Mouse (Mus musculus): Measurements from ENCODE around the gene Gm17606.

The Gm17606 gene

DNA sequence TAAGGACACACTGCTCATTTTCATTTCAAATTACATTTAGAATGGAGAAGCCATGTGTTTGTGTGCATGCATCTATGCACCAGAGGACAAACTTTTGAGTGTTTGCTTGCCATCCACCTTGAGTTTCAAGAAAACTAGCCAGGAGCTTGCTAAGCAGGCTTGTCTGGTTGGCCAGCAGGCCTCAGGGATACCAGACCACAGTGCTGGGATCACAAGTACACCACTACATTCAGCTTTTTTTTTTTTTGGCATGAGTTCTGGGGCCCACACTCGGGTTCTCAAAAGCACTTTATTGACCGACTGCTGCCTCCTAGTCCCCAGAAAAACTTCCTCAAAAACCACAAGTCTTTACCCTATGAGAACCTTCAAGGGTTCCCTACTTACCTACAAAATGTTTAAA is 33.6 kb downstream of the Gm17606 start:
- TF ChIP-seq GATA4 (IDR thresholded peaks at IDR 0.05; ENCODE audit: insufficient replicate concordance, low read length): no peak

DNA sequence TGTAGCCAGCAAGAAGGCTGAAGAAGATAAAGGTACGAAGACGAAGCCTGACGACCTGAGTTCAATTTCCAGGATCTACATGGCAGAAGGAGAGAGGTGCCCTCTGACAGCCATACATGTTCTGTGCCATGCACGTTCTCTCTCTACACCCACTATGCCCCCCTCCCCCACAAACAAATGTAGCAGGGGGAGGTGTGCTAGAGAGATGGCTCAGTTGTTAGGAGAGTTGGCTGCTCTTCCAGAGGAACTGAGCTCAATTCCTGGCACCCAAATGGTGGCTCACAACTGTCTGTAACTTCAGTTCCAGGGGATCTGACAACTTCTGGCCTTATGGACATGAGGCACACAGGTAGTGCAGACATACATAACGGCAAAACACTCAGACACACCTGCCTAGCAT is 35.5 kb downstream of the Gm17606 start:
- TF ChIP-seq GATA4 (IDR thresholded peaks at IDR 0.05; ENCODE audit: insufficient replicate concordance, low read length): no peak

DNA sequence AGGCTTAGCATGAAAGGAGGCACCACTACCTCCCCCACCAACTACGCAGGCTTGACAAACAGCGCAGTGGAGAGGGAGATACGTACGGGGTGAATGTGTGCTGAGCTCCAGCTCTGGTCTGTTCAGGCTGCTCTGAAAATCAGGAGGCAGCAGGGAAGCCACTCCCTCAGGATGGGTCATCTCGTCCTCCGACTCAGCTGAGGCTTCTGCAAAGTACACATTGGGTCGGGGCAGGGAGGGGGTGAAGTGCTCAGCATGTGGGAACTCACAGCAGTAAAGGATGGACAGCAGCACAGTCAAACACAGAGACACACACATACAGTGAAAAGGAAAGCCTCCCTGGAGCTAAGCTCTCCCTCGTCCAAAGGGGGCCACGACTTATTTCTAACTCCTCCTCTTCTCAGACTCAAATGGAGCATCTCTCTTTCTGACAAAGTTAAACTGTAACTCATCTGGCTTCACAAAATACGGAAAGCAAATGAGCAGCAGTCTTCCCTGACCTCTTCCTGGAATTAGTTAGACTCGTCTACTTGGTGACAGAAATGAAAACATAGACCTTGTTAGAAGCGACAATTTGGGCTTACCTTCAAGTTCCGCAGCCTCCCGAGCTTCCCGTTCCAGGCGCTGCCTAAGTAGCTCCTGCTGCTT is 38.0 kb downstream of the Gm17606 start:
- TF ChIP-seq GATA4 (IDR thresholded peaks at IDR 0.05; ENCODE audit: insufficient replicate concordance, low read length): no peak

DNA sequence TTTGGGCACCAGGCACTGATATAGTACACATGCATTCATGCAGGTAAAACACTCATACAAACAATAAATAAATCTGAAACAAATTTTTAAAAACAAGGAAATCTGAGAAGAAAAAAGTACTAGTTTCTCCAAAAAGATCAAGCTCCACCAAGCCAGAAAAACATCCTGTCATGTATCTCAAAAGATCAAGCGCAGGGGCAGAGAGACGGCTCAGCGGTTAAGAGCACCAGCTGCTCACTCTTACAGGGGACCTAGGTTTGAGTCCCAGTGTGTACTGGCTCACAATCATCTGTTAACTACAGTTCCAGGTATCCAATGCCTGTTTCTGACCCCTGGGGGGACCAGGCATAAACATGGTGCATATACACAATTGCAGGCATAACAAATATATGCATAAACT is 41.6 kb downstream of the Gm17606 start:
- no peak for TF ChIP-seq GATA4 (IDR thresholded peaks at IDR 0.05; ENCODE audit: insufficient replicate concordance, low read length)

DNA sequence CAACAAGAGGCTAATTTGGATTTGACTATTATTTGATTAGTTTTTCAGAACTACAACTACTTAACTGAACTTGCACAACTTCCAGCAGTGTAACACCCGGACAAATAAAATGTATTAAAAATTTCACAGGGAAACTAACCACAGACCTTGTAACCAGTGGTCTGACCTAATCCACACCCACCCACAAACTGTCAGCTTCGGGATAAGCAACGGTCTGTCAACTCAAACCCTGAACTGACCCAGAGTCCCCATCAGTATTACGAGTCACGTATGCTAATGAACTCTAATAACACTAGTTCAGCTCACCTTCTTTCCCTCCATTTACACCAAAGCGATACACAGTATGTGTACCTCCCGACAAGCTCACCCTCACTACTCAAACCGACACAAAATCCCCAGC is 44.7 kb downstream of the Gm17606 start:
- TF ChIP-seq GATA4 (IDR thresholded peaks at IDR 0.05; ENCODE audit: insufficient replicate concordance, low read length): no peak

DNA sequence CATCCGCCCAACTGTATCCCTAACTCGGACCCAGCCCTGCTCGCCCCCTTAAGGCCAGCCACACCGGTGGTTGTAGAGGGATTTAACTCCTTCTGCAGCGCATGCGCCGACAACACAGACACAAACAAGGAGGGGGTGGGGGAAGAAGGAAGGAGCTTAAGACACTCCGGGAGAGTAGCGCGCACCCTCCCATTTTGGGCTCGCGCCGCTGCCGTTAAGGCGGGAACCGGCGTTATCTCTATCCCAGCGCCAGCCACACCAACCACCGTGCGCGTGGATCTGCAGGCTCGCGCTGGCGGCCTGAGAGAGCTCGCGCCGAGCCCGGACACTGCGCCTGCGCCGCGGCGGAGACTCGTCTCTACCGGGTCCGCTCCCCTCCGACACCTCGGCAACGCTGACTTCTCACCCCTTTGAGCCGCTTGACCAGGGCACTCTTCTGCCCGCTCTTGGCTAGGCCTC is 45.3 kb downstream of the Gm17606 start, which contains the start of gene 1700123O20Rik:
TSS of gene 1700123O20Rik (plus strand) at position 154 of the 459 bp plus-strand sequence.
- TF ChIP-seq GATA4 (IDR thresholded peaks at IDR 0.05; ENCODE audit: insufficient replicate concordance, low read length): peak; percentile 77; the same call in 1 of the 2 replicates

DNA sequence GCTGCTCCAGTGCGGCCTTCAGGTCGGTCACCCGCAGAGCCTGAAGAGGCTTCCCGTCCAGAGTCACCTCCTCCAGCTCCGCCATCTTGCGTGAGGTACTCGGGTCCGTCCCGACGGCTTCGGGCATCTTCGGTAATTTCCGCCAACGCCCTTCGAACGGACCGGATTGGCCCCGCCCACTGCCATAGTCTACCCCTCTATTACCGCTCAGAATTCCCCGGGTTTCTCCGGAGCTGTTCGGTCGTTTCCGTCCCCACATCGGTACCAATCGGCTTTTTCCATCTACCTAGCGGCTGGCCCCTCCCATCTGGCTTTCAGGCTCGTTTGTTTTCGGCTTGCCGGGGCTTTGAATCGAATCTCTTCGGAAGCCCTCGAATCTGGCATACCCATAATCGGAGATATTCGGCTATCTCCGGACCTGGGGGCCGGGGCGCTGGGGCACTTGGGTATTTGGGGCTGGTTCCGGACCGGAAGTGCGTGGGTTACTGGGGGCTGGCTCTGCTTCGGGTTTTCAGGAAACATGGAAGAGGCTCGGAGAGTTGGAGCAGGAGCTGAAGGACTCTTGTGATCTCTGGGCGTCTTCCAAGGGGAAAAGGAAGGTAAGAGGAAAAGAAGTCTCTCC is 45.9 kb downstream of the Gm17606 start, which contains the start of gene Acin1:
TSS of gene Acin1 (minus strand) at position 410 of the 622 bp plus-strand sequence.
- no peak for TF ChIP-seq GATA4 (IDR thresholded peaks at IDR 0.05; ENCODE audit: insufficient replicate concordance, low read length)

DNA sequence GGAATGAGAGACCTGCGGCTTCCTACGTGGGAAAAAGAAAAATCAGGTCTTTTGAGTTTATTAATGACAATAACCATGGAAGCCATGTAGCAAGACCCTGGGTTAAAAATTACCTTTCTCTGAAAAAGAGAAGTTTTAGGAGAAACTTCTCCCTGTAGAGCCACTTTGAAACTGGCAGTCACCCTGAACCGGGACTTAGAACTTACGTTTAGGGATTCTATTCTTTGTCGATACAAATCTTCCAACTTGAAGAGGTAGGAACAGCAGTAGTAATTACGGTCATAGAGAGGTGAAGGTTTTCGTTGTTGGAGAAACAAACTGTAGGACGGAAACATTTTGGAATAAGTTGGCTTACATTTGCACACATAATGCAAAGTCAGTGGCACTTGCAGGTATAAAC is 46.5 kb downstream of the Gm17606 start:
- no peak for TF ChIP-seq GATA4 (IDR thresholded peaks at IDR 0.05; ENCODE audit: insufficient replicate concordance, low read length)

DNA sequence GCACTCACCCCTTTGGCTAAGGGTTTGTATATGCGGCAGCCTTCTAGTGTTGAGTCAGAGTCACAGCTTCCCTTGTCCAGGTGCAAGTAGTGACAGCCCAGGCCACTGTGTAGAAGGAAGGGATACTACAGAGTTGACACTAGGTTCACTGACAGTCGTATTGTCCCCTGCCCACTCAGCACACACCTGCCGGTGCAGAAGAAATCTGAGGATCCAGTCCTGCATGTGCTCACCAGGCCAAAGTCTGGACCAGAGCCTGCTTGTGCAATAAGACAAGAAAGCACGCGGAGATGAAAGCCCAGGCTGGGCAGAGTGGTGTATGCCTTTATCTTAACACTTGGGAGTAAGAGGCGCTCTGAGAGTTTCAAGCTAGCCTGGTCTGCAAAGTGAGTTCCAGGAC is 54.3 kb downstream of the Gm17606 start:
- TF ChIP-seq GATA4 (IDR thresholded peaks at IDR 0.05; ENCODE audit: insufficient replicate concordance, low read length): no peak

DNA sequence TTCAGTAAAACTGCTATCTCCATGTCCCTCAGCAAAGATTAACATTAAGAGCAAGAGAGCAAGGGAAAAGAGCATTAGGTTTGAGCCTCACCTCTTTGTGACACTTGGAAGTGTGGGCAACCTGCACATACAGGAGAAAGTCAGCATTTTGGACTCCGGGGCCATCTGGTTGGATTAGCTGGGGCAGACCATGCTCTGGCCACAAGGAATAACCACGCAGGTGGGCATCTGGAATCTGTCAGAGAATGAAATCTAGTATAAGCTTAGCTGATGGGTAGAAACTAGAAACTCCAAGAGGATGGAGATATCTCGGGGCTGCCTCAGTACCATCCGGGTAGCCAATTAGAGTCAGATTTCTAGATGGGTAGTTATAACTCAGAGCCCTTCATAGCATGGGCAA is 56.0 kb downstream of the Gm17606 start:
- TF ChIP-seq GATA4 (IDR thresholded peaks at IDR 0.05; ENCODE audit: insufficient replicate concordance, low read length): no peak
